Mouse (Mus musculus): ENCODE measurements around the gene Cul3. TPM values are rescaled to one million over a fixed set of nuclear protein-coding genes. Genes with fewer than 3 reads are reported as not detected.

The Cul3 gene
- polyA plus RNA-seq, 1 experiment, result 10.6 TPM

- Histone ChIP-seq H3K36me3 (replicated peaks; ENCODE audit: low read length) (peaks cover 34% of the 10 kb centered on the region), H3K9me3 (no peaks in the 10 kb centered on the region), H3K27me3 (replicated peaks) (no peaks in the 10 kb centered on the region), H3K4me3 (replicated peaks) (no peak overlapping the region), H3K4me1 (peaks cover 50% of the 10 kb centered on the region)
- TF ChIP-seq FLI1 (IDR thresholded peaks at IDR 0.05; ENCODE audit: low read length) (no peak), GATA1 (IDR thresholded peaks at IDR 0.05; ENCODE audit: borderline replicate concordance, low read length) (peak; percentile 17; the same call in 1 of the 3 replicates)
Measured at GRCm38 (mm10) chr1:80324370-80324769, 15.9 kb downstream of the Cul3 start.

- Histone ChIP-seq H3K36me3 (replicated peaks; ENCODE audit: low read length) (peaks cover 46% of the 10 kb centered on the region), H3K4me3 (replicated peaks) (no peak overlapping the region), H3K27me3 (replicated peaks) (no peaks in the 10 kb centered on the region), H3K4me1 (peaks cover 14% of the 10 kb centered on the region; the same call in 1 of the 2 replicates), H3K9me3 (no peaks in the 10 kb centered on the region)
- TF ChIP-seq FLI1 (IDR thresholded peaks at IDR 0.05; ENCODE audit: low read length), result no peak
- TF ChIP-seq GATA1 (IDR thresholded peaks at IDR 0.05; ENCODE audit: borderline replicate concordance, low read length), result no peak
Measured at GRCm38 (mm10) chr1:80315533-80316045, 24.7 kb downstream of the Cul3 start.

- H3K9me3 ChIP-seq, result no peaks in the 10 kb centered on the region
- peak overlapping the region; percentile 84 for H3K4me3 ChIP-seq (replicated peaks)
- H3K4me1 ChIP-seq, result peaks cover 75% of the 10 kb centered on the region
- peaks cover 20% of the 10 kb centered on the region for H3K36me3 ChIP-seq (replicated peaks; ENCODE audit: low read length)
- H3K27me3 ChIP-seq (replicated peaks), result no peaks in the 10 kb centered on the region
- TF ChIP-seq GATA1 (IDR thresholded peaks at IDR 0.05; ENCODE audit: borderline replicate concordance, low read length) (no peak), FLI1 (IDR thresholded peaks at IDR 0.05; ENCODE audit: low read length) (no peak)
Measured at GRCm38 (mm10) chr1:80293307-80293706, 47.0 kb downstream of the Cul3 start.

GRCm38 (mm10) chr1:80278731-80279130 is 61.5 kb downstream of the Cul3 start:
- Histone ChIP-seq H3K27me3 (replicated peaks) (no peaks in the 10 kb centered on the region), H3K9me3 (no peaks in the 10 kb centered on the region), H3K4me1 (no peaks in the 10 kb centered on the region), H3K36me3 (replicated peaks; ENCODE audit: low read length) (peaks cover 97% of the 10 kb centered on the region), H3K4me3 (replicated peaks) (no peak overlapping the region)
- no peak for TF ChIP-seq GATA1 (IDR thresholded peaks at IDR 0.05; ENCODE audit: borderline replicate concordance, low read length)
- no peak for TF ChIP-seq FLI1 (IDR thresholded peaks at IDR 0.05; ENCODE audit: low read length)

- H3K36me3 ChIP-seq (replicated peaks; ENCODE audit: low read length), result peaks cover 27% of the 10 kb centered on the region
- H3K4me1 ChIP-seq, result peaks cover 13% of the 10 kb centered on the region; the same call in 1 of the 2 replicates
- H3K4me3 ChIP-seq (replicated peaks), result no peak overlapping the region
- TF ChIP-seq FLI1 (IDR thresholded peaks at IDR 0.05; ENCODE audit: low read length) (no peak), GATA1 (IDR thresholded peaks at IDR 0.05; ENCODE audit: borderline replicate concordance, low read length) (no peak)
- H3K27me3 ChIP-seq (replicated peaks), result no peaks in the 10 kb centered on the region
- H3K9me3 ChIP-seq, result no peaks in the 10 kb centered on the region
Measured at GRCm38 (mm10) chr1:80260443-80260842, 79.8 kb downstream of the Cul3 start.

GRCm38 (mm10) chr1:80258632-80259031 is 81.6 kb downstream of the Cul3 start:
- TF ChIP-seq GATA1 (IDR thresholded peaks at IDR 0.05; ENCODE audit: borderline replicate concordance, low read length) (no peak), FLI1 (IDR thresholded peaks at IDR 0.05; ENCODE audit: low read length) (no peak)
- no peaks in the 10 kb centered on the region for H3K27me3 ChIP-seq (replicated peaks)
- H3K36me3 ChIP-seq (replicated peaks; ENCODE audit: low read length), result peaks cover 10% of the 10 kb centered on the region
- no peak overlapping the region for H3K4me3 ChIP-seq (replicated peaks)
- H3K9me3 ChIP-seq, result no peaks in the 10 kb centered on the region
- H3K4me1 ChIP-seq, result peaks cover 13% of the 10 kb centered on the region; the same call in 1 of the 2 replicates

GRCm38 (mm10) chr1:80253309-80253708 is 87.0 kb downstream of the Cul3 start:
- no peak overlapping the region for H3K4me3 ChIP-seq (replicated peaks)
- H3K4me1 ChIP-seq, result 0 out of 2 replicates have a peak, but pooled peaks cover 8% of the 10 kb centered on the region
- no peaks in the 10 kb centered on the region for H3K36me3 ChIP-seq (replicated peaks; ENCODE audit: low read length)
- no peaks in the 10 kb centered on the region for H3K9me3 ChIP-seq
- no peaks in the 10 kb centered on the region for H3K27me3 ChIP-seq (replicated peaks)
- TF ChIP-seq FLI1 (IDR thresholded peaks at IDR 0.05; ENCODE audit: low read length) (no peak), GATA1 (IDR thresholded peaks at IDR 0.05; ENCODE audit: borderline replicate concordance, low read length) (no peak)

- Histone ChIP-seq H3K4me1 (0 out of 2 replicates have a peak, but pooled peaks cover 8% of the 10 kb centered on the region), H3K9me3 (no peaks in the 10 kb centered on the region), H3K27me3 (replicated peaks) (no peaks in the 10 kb centered on the region), H3K36me3 (replicated peaks; ENCODE audit: low read length) (no peaks in the 10 kb centered on the region), H3K4me3 (replicated peaks) (no peak overlapping the region)
- no peak for TF ChIP-seq FLI1 (IDR thresholded peaks at IDR 0.05; ENCODE audit: low read length)
- TF ChIP-seq GATA1 (IDR thresholded peaks at IDR 0.05; ENCODE audit: borderline replicate concordance, low read length), result no peak
Measured at GRCm38 (mm10) chr1:80250247-80250646, 90.0 kb downstream of the Cul3 start.

- no peaks in the 10 kb centered on the region for H3K27me3 ChIP-seq (replicated peaks)
- H3K4me3 ChIP-seq (replicated peaks), result no peak overlapping the region
- H3K9me3 ChIP-seq, result no peaks in the 10 kb centered on the region
- TF ChIP-seq FLI1 (IDR thresholded peaks at IDR 0.05; ENCODE audit: low read length), result no peak
- no peak for TF ChIP-seq GATA1 (IDR thresholded peaks at IDR 0.05; ENCODE audit: borderline replicate concordance, low read length)
- H3K4me1 ChIP-seq, result 0 out of 2 replicates have a peak, but pooled peaks cover 8% of the 10 kb centered on the region
- H3K36me3 ChIP-seq (replicated peaks; ENCODE audit: low read length), result no peaks in the 10 kb centered on the region
Measured at GRCm38 (mm10) chr1:80247131-80247530, 93.1 kb downstream of the Cul3 start.

GRCm38 (mm10) chr1:80244123-80244522 is 96.2 kb downstream of the Cul3 start:
- no peaks in the 10 kb centered on the region for H3K9me3 ChIP-seq

More at GRCm38 (mm10) chr1:80244123-80244522, 96.2 kb downstream of the Cul3 start:
- Histone ChIP-seq H3K36me3 (replicated peaks; ENCODE audit: low read length) (no peaks in the 10 kb centered on the region), H3K27me3 (replicated peaks) (peaks cover 3% of the 10 kb centered on the region), H3K4me1 (0 out of 2 replicates have a peak, but pooled peaks cover under 1% of the 10 kb centered on the region), H3K4me3 (replicated peaks) (no peak overlapping the region)
- TF ChIP-seq GATA1 (IDR thresholded peaks at IDR 0.05; ENCODE audit: borderline replicate concordance, low read length) (no peak), FLI1 (IDR thresholded peaks at IDR 0.05; ENCODE audit: low read length) (no peak)
